Mouse (Mus musculus) fat pad, adult 2 months (tissue): ENCODE data around the gene Gm20716.
"Not testable (repeated sequence)": the region's sequence is repeated elsewhere in the genome, so short reads cannot be mapped to it uniquely, and the experiment has no call there.

Source experiments
- DNase-seq: peaks from one replicate; pipeline ENCODE4 v3.0.0-alpha.2; 2011; ENCODE audit warnings: low read depth, low spot score; ENCODE audit errors: extremely low read depth

Gene Gm20716

GRCm38 (mm10) chr2:168167781-168168180 is 62.4 kb downstream of the Gm20716 start:
- no peak for DNase-seq

GRCm38 (mm10) chr2:168166750-168167460 is 63.3 kb downstream of the Gm20716 start:
- DNase-seq = no peak

- DNase-seq = no peak
These were observed 68.2 kb downstream of the Gm20716 start for GRCm38 (mm10) chr2:168161978-168162377.

GRCm38 (mm10) chr2:168161514-168161971 is 68.6 kb downstream of the Gm20716 start:
- no peak for DNase-seq

- DNase-seq = no peak
These were observed 69.7 kb downstream of the Gm20716 start for GRCm38 (mm10) chr2:168160370-168160930.

DNA sequence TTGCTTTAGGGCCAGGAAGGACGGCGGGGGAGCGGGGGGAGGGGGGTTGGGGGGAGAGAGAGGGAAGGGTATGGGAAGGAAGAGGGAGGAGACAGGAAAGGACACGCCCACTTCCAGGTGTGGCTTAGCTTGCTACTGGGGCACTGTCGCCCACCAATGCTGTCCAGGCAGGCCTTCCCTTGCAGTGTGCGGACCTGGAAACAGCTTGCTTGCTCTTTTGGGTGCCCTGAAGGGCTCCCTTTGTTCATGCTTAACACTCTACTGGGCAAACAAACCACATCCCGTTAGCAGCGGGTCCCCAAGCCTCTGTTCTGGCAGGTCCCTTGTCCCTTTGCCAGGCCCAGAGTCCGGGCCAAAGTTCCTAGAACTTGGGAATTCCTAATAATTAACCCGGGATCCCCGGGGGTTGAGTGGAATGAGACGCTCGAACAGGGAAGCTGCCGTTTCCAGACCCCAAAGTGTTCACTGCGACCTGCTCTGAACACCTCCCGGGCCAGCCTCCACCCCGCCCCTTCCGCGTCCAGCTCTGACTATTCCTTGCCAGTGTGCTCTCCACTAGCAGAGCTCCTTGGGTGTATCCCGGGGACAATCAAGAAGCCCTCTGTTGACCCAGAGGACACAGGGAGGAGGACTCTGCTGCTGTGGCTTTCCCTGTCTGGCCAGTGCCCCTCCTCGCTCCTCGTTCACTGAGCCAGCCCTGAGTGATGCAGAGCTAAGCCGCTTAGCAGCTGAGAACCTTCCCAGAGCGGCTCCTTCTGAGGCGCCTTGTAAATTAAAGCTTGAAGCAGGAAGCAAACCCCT is 71.1 kb downstream of the Gm20716 start:
- DNase-seq = no peak

- not testable (repeated sequence) for DNase-seq
These were observed 72.2 kb downstream of the Gm20716 start for GRCm38 (mm10) chr2:168157974-168158373.

DNA sequence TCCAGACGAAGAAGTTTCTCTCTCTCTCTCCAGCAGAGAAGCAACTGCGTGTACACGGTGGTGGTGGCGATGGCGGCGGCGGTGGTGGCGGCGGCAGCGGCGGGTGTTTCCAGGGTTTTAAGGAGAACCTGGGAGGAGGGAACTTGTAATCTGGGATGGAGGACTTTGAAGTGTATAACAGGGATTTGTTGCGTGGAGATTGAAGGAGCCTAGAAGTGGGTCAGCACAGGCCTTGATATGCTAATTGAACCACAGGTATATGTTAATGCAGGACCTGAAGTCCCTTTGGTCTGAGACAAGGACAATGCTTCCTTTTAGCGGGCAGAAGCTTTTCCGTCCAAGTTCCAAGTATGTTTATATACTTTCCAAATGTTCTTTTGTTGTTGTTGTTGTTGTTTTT is 73.8 kb downstream of the Gm20716 start:
- no peak for DNase-seq

DNA sequence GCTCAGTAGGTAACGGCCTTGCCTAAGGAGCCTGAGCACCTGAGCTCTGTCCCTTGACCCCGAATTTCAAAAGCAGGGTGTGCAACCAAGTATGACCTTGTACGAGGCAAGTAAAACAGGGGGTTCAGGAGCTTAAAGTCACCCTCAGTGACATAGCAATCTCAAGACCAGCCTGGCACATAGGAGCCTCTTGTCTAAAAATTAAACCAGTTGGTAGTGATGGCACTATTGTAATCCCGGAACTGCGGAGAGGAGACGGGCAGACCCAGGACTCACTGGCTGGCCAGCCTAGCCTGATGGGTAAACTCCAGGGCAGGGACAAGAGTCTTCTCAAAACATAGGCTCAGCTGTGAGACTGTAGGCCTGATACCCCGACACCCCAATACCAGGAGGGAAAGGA is 74.5 kb downstream of the Gm20716 start:
- no peak for DNase-seq

DNA sequence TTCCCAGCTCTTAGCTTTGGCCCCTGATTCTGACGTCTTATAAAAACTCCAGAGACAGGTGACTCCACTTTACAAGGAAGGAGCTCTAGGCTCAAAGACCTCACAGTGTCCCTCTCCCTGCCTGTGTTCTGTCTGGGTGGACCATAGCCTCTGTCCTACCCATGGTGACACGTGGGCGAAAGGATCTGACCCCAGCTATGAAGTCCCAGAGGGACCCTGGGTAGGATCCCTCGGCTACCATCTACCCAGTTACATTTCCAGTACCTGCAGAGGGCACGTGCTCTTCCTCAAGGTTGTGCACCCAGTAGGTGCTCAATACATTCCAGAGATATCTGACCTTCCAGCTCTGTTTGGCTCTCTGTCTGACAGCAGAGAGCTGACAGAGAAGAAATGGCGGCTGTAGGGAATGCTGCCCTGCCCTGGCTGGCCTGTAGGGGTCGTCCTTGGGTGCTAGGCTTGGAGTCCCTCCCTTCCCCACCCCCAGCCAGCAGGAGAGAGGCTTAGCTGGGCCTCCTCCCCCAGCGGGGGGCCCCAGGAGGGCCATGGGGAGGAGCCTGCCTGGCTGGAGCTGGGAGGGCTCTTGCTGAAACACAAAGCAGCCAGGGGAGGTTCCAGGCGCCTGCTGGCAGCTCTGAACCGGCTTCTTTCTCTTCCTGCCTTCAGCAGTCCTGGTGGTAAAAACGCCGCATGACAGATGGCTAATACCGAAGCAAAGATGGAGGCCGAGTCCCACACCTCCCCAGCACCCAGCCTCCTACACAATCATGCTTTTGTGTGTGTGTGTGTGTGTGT is 75.9 kb downstream of the Gm20716 start:
- no peak for DNase-seq

DNA sequence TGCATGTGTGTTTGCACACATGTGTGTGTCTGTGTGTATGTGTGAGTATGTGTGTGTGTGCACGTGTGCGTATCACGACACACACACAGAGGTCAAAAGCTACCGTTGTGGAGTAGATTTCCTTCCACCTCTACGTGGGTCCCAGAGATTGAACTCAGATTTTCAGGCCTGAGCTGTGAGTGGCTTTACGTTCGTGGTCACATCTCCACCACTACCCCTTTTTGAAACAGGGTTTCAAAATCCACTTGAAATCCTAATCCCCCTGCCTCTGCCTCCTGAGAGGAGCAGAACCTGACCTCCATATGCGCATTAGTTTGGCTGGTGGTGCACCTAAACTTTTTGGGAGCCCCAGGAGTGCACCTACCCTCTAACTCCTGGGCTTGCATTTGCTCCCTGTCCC is 80.9 kb downstream of the Gm20716 start:
- no peak for DNase-seq

GRCm38 (mm10) chr2:168147722-168148432 is 82.3 kb downstream of the Gm20716 start:
- no peak for DNase-seq

GRCm38 (mm10) chr2:168145437-168145836 is 84.7 kb downstream of the Gm20716 start:
- DNase-seq = no peak

DNA sequence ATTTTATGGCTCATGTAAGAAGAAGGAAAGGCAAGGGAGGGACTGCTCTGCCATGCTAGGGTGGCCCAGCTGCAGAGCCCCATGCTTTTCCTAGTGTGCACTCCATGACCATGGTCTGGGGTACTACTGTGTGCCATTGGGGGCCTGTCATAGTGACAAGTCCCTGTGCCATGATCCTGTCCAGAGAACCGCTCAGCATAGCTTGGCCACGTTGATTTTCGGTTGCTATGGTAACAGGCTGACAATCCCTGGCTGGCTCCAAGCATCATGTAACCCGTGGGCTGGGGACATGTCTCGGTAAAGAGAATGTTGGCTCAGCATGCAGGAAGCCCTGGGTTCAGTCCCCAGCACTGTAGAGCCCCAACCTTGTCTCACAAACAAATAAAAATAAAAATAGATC is 86.4 kb downstream of the Gm20716 start:
- DNase-seq = no peak

DNA sequence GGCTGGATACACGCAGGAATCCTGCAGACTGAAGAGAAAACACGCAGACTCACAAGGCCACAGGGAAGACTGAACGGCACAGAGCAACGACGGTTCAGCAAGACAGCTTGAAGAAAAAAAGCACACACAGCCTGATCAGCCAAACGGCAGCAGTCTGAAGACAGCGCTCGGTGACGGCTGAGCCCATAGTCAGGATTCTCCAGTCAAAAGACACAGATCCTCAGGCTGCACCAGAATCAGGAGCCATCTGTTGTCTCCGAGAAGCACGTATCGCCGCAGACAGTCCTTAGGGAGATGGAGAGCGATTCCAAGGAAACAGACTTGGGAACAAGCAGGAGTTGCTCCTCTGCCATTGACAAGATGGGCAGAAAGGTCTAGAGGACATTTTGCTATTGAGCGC is 93.0 kb downstream of the Gm20716 start:
- no peak for DNase-seq
